Mouse (Mus musculus) heart, postnatal 0 days (tissue): Measurements from ENCODE around the gene Spata3.

Experiments used
- CTCF ChIP-seq: IDR thresholded peaks from 2 replicates; pipeline ENCODE4 v1.5.1; 2016; ENCODE audit warnings: antibody characterized with exemption, control low read depth, low read depth
- EP300 ChIP-seq: IDR thresholded peaks from 2 replicates; pipeline ENCODE4 v1.6.1; 2016; ENCODE audit warnings: antibody characterized with exemption, low read depth

DNA sequence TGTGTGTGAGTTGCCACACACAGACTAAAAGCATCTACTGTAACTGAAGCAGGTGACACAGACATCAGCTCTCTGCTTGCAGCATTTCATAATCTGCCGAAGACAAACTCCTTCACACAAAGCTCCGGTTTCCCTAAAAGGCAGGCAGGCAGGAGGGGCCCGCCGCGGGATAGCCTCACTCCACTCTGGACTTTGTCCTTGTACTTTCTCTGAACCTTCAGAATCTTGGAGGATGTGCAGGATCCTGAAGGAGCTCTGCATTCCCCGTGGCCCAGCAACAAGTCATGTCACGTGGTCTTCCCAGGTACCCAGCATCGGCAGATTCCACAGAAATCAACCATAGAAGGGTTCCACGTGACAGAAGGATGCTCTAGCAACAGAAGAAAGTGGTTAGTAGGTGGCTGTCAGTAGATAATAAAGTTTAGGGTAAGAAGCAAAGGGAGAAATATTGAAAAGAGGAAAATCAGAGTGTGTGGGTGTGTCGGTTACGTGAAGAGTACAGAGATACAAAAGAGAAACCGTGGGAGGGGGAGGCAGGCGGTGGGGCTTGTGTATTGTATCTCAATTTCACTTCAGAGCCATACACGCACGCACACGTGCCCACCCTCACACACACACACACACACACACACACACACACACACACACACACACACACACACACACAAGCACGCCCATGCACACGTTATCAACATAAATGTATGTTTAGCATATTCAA is 16.6 kb upstream of the Spata3 start:
- TF ChIP-seq CTCF (no peak), EP300 (no peak)
